Mouse (Mus musculus) heart, adult 10 weeks (tissue): Measurements from ENCODE around the gene Zfp748. TPM values are rescaled to one million over a fixed set of nuclear protein-coding genes. Genes with fewer than 3 reads are reported as not detected.

Experiments
- polyA plus RNA-seq: library from polyadenylated mRNA; stranded (reverse); fragments of 350-450 nt; fragmentation: Illumina TruSeq; extraction: RNeasy Lipid Tissue Mini Kit (QIAGEN cat#74804); gene quantifications from one replicate; pipeline ENCODE4 v1.2.3, GENCODE M21; 2014; ENCODE audit warnings: low read depth, low replicate concordance

The Zfp748 gene
- polyA plus RNA-seq = 3.5 TPM

GRCm38 (mm10) chr13:67553730-67554129 is at the start of gene Zfp748:
TSS of gene Zfp748 (minus strand) at chr13:67553830.

GRCm38 (mm10) chr13:67525753-67526410 is 27.7 kb downstream of the Zfp748 start, which contains the start of the genes Gm26965 and Zfp87:
TSS of gene Gm26965 (minus strand) at chr13:67526151.
TSS of gene Zfp87 (minus strand) at chr13:67526177.

GRCm38 (mm10) chr13:67500084-67500719 is 53.4 kb downstream of the Zfp748 start, which contains the start of gene Zfp58:
TSS of gene Zfp58 (minus strand) at chr13:67500555.

Other genes starting within 250 kb of the Zfp748 start
- gene Zfp457, start 247.3 kb downstream of the Zfp748 start, polyA plus RNA-seq = 2.1 TPM
- gene Zfp595, start 221.3 kb downstream of the Zfp748 start, polyA plus RNA-seq = 2.4 TPM
- gene Gm28044, start 193.3 kb downstream of the Zfp748 start, polyA plus RNA-seq = 2.9 TPM
- 1.2 TPM for gene Zfp953, start 193.2 kb downstream of the Zfp748 start, polyA plus RNA-seq
- not detected for gene Gm28041, start 178.1 kb downstream of the Zfp748 start, polyA plus RNA-seq
- gene Zfp456, start 178.0 kb downstream of the Zfp748 start, polyA plus RNA-seq = 1.0 TPM
- 2.2 TPM for gene Zfp429, start 154.0 kb downstream of the Zfp748 start, polyA plus RNA-seq
- gene Zfp459, start 132.4 kb downstream of the Zfp748 start, polyA plus RNA-seq = 1.7 TPM
- 6.8 TPM for gene Zfp874a, start 102.2 kb downstream of the Zfp748 start, polyA plus RNA-seq
- 14.5 TPM for gene Zfp874b, start 69.6 kb downstream of the Zfp748 start, polyA plus RNA-seq
- 4.5 TPM for gene Zfp58, start 53.3 kb downstream of the Zfp748 start, polyA plus RNA-seq
- gene Gm26965, start 27.7 kb downstream of the Zfp748 start, polyA plus RNA-seq = not detected
- 11.1 TPM for gene Zfp87, start 27.7 kb downstream of the Zfp748 start, polyA plus RNA-seq
- gene Zfp729b, start 55.9 kb upstream of the Zfp748 start, polyA plus RNA-seq = 3.2 TPM
- not detected for gene Gm49345, start 83.9 kb upstream of the Zfp748 start, polyA plus RNA-seq
- 3.5 TPM for gene Zfp729a, start 84.0 kb upstream of the Zfp748 start, polyA plus RNA-seq
- 3.8 TPM for gene Zfp738, start 133.2 kb upstream of the Zfp748 start, polyA plus RNA-seq
- 5.2 TPM for gene Zfp65, start 175.3 kb upstream of the Zfp748 start, polyA plus RNA-seq
- 1.7 TPM for gene Zfp85, start 201.4 kb upstream of the Zfp748 start, polyA plus RNA-seq
- 0.79 TPM for gene Zfp493, start 225.9 kb upstream of the Zfp748 start, polyA plus RNA-seq